Mouse (Mus musculus): ENCODE data around the gene Tmem9b.

- TF ChIP-seq CTCF (IDR thresholded peaks at IDR 0.05; ENCODE audit: low read depth, low read length) = no peak
- TF ChIP-seq GATA1 (IDR thresholded peaks at IDR 0.05; ENCODE audit: borderline replicate concordance, low read length) = no peak
- TF ChIP-seq GATA2 (IDR thresholded peaks at IDR 0.05; ENCODE audit: borderline replicate concordance, low read depth, low read length) = no peak
Measured at GRCm38 (mm10) chr7:109702721-109703120, 50.0 kb downstream of the Tmem9b start.

Measured in G1E (cell line).